Mouse (Mus musculus) heart, postnatal 0 days (tissue): ENCODE measurements around the gene Pdzrn3.

Experiments
- CTCF ChIP-seq: IDR thresholded peaks from 2 replicates; pipeline ENCODE4 v1.5.1; 2016; ENCODE audit warnings: antibody characterized with exemption, control low read depth, low read depth
- EP300 ChIP-seq: IDR thresholded peaks from 2 replicates; pipeline ENCODE4 v1.6.1; 2016; ENCODE audit warnings: antibody characterized with exemption, low read depth

- TF ChIP-seq EP300 (no peak), CTCF (no peak)
Measured at GRCm38 (mm10) chr6:101246137-101246536, 131.6 kb downstream of the Pdzrn3 start.
